In the genomic region with DNA sequence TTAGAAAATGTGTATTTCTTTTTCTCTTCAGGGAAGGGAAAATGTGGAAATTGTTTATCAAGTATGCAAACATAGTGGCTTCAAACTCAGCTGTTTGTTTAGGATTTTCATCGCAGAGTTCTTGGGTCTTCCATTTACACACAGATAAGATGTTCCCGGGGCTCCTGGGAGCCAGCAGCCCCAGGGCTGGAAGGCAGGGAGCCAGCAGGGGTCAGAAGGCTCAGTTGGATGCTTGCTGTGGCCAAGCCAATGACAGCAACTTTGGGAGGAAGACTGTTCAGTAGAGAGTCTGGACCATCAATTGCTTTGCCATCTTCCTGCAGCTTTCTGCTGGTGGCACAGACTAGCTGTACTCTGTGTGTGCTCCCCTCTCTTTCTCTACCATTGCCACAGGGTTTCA, we compare ENCODE assay signal across 23 mouse cellular contexts.
DNase-seq lines count a peak whose midpoint lies in the region; ATAC-seq and TF ChIP-seq lines count a peak whose summit lies in the region.
"Had no signal": no experiment of that assay in that cellular context is flagged by ENCODE, and none has a peak within 500 bp of the region (broad histone marks: within the 10 kb centered on the region; RNA-seq: fewer than 3 reads in every experiment).

No protein-coding gene starts in this region.

- no peak overlapping the region for H3K27ac ChIP-seq in heart, embryonic 11.5 days (ENCODE audit: low read depth, low read length)
- H3K27ac ChIP-seq in lung, embryonic 14.5 days (ENCODE audit: low read depth) = no peak overlapping the region
- H3K27ac ChIP-seq: kidney, postnatal 0 days; left cerebral cortex, adult 2 months; neural tube, embryonic 12.5 days had no signal

- 0 out of 2 replicates have a peak, but pooled peaks cover 3% of the 10 kb centered on the region for H3K27me3 ChIP-seq in heart, embryonic 11.5 days (ENCODE audit: control insufficient read depth, insufficient read depth, low read length)
- no peaks in the 10 kb centered on the region for H3K27me3 ChIP-seq in lung, embryonic 14.5 days (ENCODE audit: insufficient read depth, low read length)
- H3K27me3 ChIP-seq: CH12.LX; neural tube, embryonic 12.5 days had no signal

- H3K9me3 ChIP-seq in heart, embryonic 11.5 days (replicated peaks; ENCODE audit: control insufficient read depth, low read length) = no peaks in the 10 kb centered on the region
- no peaks in the 10 kb centered on the region for H3K9me3 ChIP-seq in lung, embryonic 14.5 days (ENCODE audit: low read depth, low read length)
- H3K9me3 ChIP-seq: neural tube, embryonic 12.5 days had no signal

- no peaks in the 10 kb centered on the region for H3K36me3 ChIP-seq in heart, embryonic 11.5 days (ENCODE audit: control insufficient read depth, insufficient read depth, low read length)
- no peaks in the 10 kb centered on the region for H3K36me3 ChIP-seq in lung, embryonic 14.5 days (ENCODE audit: insufficient read depth)
- H3K36me3 ChIP-seq: G1E; neural tube, embryonic 12.5 days had no signal

- WGBS in heart, embryonic 11.5 days (ENCODE audit: insufficient replicate concordance) = 23% methylated on average over 2 of the region's 2 CpGs
- WGBS in lung, embryonic 14.5 days = 15% methylated on average over 2 of the region's 2 CpGs

- H3K9ac ChIP-seq in heart, embryonic 11.5 days (ENCODE audit: low read depth, low read length) = no peak overlapping the region
- H3K9ac ChIP-seq in lung, embryonic 14.5 days = no peak overlapping the region
- H3K9ac ChIP-seq: neural tube, embryonic 12.5 days had no signal

- H3K4me2 ChIP-seq in heart, embryonic 11.5 days = no peak overlapping the region
- H3K4me2 ChIP-seq in lung, embryonic 14.5 days = no peak overlapping the region
- H3K4me2 ChIP-seq: neural tube, embryonic 12.5 days had no signal

- no peak for TF ChIP-seq CTCF in lung, embryonic 14.5 days (IDR thresholded peaks at IDR 0.05; ENCODE audit: low read depth)

- intact Hi-C loops in heart, postnatal 36 days (cut with DNase I) = no loop called here

- H3K4me3 ChIP-seq in heart, embryonic 11.5 days (ENCODE audit: low read depth, low read length) = no peak overlapping the region
- no peak overlapping the region for H3K4me3 ChIP-seq in lung, embryonic 14.5 days (ENCODE audit: low read depth, low read length)
- H3K4me3 ChIP-seq: left cerebral cortex, adult 2 months; neural tube, embryonic 12.5 days had no signal

- ATAC-seq in heart, embryonic 11.5 days (replicated peaks; ENCODE audit: insufficient number of reproducible peaks, low FRiP score, low TSS enrichment) = no peak
- ATAC-seq in lung, embryonic 14.5 days (ENCODE audit: insufficient read depth) = peak; percentile 29; the same call in 1 of the 2 replicates
- ATAC-seq: forebrain, embryonic 14.5 days had no signal

- no peaks in the 10 kb centered on the region for H3K4me1 ChIP-seq in heart, embryonic 11.5 days (ENCODE audit: control insufficient read depth, insufficient read depth, low read length)
- peaks cover 9% of the 10 kb centered on the region for H3K4me1 ChIP-seq in lung, embryonic 14.5 days (ENCODE audit: insufficient read depth)

- DNase-seq in heart, adult 18-20 months = peak; percentile 33 to 35
- DNase-seq in lung, embryonic 14.5 days = peak; percentile 66
- no peak for DNase-seq in lung, adult 18-20 months
- peak; percentile 20 to 35 for DNase-seq in heart, postnatal 36 days
- no peak for DNase-seq in right cerebral cortex, postnatal 14 days
- no peak for DNase-seq in spleen, postnatal 36 days (ENCODE audit: low spot score in 2 of 2)
- DNase-seq: adrenal gland, adult 8-10 months; B cell, adult 2 months; cerebellum, adult 9-10 months; gastrocnemius, postnatal 25 days; kidney, adult 2 months; layer of hippocampus, adult 9-11 months; lung, postnatal 36 days; midbrain, embryonic 14.5 days; retina, postnatal 1 day; thymus, postnatal 25 days had no signal

Comparison
In these comparisons a context has a peak if more than half of its experiments do, and no peak if none do; other contexts are left out.
1. DNase-seq: peak in heart, adult 18-20 months (2 of 2), lung, embryonic 14.5 days (single experiment) and heart, postnatal 36 days (2 of 2); none in lung, adult 18-20 months (0 of 2), right cerebral cortex, postnatal 14 days (single experiment) and spleen, postnatal 36 days (0 of 2).